Mouse (Mus musculus) thymus, adult 2 months (tissue): ENCODE data around the gene AC140267.1.

ENCODE experiments used
- CTCF ChIP-seq: fragments of 200-500 bp; IDR thresholded peaks from 2 replicates; pipeline ENCODE4 v1.5.1; 2012; ENCODE audit warnings: mild to moderate bottlenecking, control low read depth, low read length, moderate library complexity, borderline replicate concordance; ENCODE audit not compliant: control insufficient read depth, poor library complexity, insufficient read depth; ENCODE audit errors: extremely low read depth
- POLR2A ChIP-seq: fragments of 200-500 bp; IDR thresholded peaks from 2 replicates; pipeline ENCODE4 v1.6.1; 2012; ENCODE audit warnings: mild to moderate bottlenecking, low read length, control low read depth, moderate library complexity; ENCODE audit not compliant: control insufficient read depth, poor library complexity, insufficient read depth; ENCODE audit errors: extremely low read depth

DNA sequence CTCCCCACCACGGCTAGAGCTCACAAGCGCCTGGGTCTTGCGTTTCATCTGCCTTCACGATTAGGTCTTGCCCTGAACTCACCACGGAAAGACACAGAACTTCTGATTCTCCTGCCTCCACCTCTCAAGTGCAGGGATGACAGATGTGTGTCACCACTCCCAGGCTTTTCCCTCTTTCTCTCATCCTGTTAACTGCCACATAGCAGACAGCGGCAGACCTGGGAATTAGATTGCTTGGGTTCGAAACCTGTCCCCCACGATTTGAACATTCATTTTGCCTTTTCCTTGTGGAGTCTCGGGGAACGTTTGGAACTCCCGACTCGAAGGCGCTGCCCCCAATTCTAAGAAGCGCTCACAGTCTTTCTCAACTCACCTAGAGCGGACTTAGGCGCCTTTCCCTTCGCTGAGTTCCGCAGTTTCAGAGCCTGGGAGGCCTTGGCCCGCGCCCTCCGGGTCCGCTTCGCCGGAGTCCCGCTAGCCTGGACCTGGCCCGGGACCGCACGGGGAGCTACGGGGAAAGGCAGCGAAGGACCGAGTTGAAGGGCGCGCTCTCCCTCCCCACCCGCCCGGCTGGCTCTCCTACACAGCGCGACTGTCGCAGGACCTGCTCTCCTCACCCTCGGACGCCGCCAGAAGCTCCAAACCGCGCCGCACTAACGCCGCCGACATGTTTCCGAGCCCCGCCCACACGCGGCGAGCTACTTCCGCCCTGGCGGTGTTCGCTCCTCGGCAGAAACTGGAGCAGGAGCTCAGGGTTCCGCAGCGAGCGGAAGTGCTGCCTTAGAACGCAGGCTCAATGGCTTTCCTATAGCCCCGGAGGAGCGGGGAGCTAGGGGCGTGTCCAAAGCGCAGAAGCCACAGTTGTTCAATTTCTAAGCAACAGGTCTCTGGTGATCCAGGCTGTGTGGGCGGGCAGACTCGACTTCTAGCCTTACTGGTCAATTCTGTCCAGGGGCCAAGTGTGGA, 28.3 kb downstream of the AC140267.1 start, which contains the start of gene Rps19bp1:
- peak; percentile 53; the same call in 1 of the 2 replicates for TF ChIP-seq POLR2A
- no peak for TF ChIP-seq CTCF
